Mouse (Mus musculus): ENCODE measurements at regions not wholly inside any gene's neighbourhood (a gene's known extent, or its start where the extent isn't known, plus 50 kb on each side); places are given as distances from the start of the nearest gene placed in this dataset.
"Not testable (repeated sequence)": the region's sequence is repeated elsewhere in the genome, so short reads cannot be mapped to it uniquely, and the experiment has no call there.

GRCm38 (mm10) chr6:31038445-31038844, 79.6 kb upstream of the Klf14 start:
- DNase-seq; H3K4me1 ChIP-seq (ENCODE audit: control insufficient read depth, insufficient read depth, low read length); H3K4me3 ChIP-seq (replicated peaks; ENCODE audit: extremely low read depth, low read depth, low read length): not testable (repeated sequence)
- 0 out of 2 replicates have a peak, but pooled peaks have one; percentile 12 for TF ChIP-seq CTCF (IDR thresholded peaks at IDR 0.05; ENCODE audit: insufficient read depth, low read length)
- WGBS = 4% methylated on average over 2 of the region's 2 CpGs

DNA sequence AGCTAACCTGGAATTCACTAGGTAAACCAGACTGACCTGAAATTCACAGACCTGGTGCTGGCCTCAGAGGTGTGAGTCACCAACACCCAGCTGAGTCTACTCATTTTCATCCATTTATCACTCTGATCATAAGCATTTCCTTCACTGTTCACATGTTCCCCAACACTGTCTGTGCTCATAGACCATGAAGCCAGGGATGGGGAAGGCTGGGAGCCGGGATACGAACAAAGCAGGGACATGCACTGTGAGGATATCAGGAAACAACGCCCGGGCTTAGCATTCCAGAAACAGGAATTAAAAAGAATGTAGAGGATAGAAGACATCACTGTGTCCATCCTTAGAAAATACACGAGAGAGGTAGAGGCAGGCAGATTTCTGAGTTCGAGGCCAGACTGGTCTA, 80.6 kb upstream of the Klf14 start:
- no peak for DNase-seq
- WGBS = 67% methylated on average over 6 of the region's 6 CpGs
- no peak overlapping the region for H3K4me3 ChIP-seq (replicated peaks; ENCODE audit: extremely low read depth, low read depth, low read length)

DNA sequence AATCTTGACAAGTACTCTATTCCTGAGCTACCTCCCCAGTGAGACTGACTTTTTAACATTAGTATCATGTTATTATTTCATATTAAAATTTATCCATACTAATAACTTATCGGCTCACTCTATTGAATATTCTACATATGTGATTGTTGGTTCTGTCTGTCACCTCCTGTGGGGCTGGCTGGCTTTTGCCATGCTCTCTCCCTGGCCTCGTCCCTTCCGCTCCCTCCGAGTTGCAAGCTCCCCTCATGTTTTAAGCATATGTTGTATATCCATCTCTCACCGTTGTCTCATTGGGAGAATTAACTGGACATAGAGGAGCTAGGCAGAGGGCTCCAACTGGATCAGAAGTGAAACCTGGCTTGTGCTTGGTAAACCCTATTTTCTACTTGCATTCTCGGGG, 81.9 kb upstream of the Klf14 start:
- TF ChIP-seq CTCF (IDR thresholded peaks at IDR 0.05; ENCODE audit: insufficient read depth, low read length) (no peak), POLR2A (IDR thresholded peaks at IDR 0.05; ENCODE audit: borderline replicate concordance, extremely low read depth, low read depth, low read length) (no peak)
- 80% methylated on average over 6 of the region's 6 CpGs for WGBS
- no peak overlapping the region for H3K4me3 ChIP-seq (replicated peaks; ENCODE audit: extremely low read depth, low read depth, low read length)
- no peak for DNase-seq
- no peaks in the 10 kb centered on the region for H3K4me1 ChIP-seq (ENCODE audit: control insufficient read depth, insufficient read depth, low read length)

More for the DNA sequence above, 80.6 kb upstream of the Klf14 start:
- TF ChIP-seq POLR2A (IDR thresholded peaks at IDR 0.05; ENCODE audit: borderline replicate concordance, extremely low read depth, low read depth, low read length) = no peak
- no peak for TF ChIP-seq CTCF (IDR thresholded peaks at IDR 0.05; ENCODE audit: insufficient read depth, low read length)
- no peaks in the 10 kb centered on the region for H3K4me1 ChIP-seq (ENCODE audit: control insufficient read depth, insufficient read depth, low read length)

DNA sequence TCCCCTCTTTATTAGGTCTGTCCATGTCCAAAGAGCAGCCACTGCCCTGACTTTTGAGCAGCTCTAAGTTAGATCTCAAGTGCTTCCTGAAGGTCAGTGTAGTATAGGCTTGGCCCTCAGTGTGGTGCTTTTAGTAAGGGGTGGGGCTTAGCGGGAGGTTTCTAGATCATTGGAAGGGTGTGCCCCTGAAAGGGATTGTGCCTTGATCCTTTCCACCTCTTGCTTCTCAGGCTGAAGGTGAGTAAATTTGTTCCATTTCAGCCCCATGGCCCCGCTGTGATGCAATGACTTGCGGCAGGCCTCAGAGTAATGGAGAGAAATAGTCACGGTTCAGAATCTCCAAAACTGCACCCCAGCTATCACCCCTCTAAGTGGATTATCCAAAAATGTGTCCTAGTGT, 84.5 kb upstream of the Klf14 start:
- DNase-seq = no peak
- TF ChIP-seq CTCF (IDR thresholded peaks at IDR 0.05; ENCODE audit: insufficient read depth, low read length) = no peak
- TF ChIP-seq POLR2A (IDR thresholded peaks at IDR 0.05; ENCODE audit: borderline replicate concordance, extremely low read depth, low read depth, low read length) = no peak
- Histone ChIP-seq H3K4me3 (replicated peaks; ENCODE audit: extremely low read depth, low read depth, low read length) (no peak overlapping the region), H3K4me1 (ENCODE audit: control insufficient read depth, insufficient read depth, low read length) (no peaks in the 10 kb centered on the region)
- WGBS = 92% methylated on average over 4 of the region's 4 CpGs

DNA sequence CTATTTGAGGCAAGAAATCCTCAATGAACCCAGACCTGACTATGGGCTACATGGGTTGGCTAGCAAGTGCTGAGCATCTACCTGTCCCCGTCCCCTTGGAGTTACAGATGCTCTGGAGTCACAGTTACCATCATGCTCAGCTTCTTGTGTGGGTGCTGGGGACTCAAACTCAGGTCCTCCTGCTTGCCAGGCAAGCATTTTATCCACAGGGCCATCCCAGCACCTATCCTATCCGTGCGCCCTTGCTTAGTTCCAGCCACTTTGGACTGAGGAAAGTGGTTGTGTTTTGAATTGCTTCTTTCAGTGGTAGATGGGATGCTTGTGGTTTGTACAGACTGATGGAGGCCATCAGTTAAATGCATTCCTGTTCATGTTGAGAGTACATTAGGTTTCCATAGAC, 85.0 kb upstream of the Klf14 start:
- TF ChIP-seq POLR2A (IDR thresholded peaks at IDR 0.05; ENCODE audit: borderline replicate concordance, extremely low read depth, low read depth, low read length) (no peak), CTCF (IDR thresholded peaks at IDR 0.05; ENCODE audit: insufficient read depth, low read length) (no peak)
- Histone ChIP-seq H3K4me1 (ENCODE audit: control insufficient read depth, insufficient read depth, low read length) (no peaks in the 10 kb centered on the region), H3K4me3 (replicated peaks; ENCODE audit: extremely low read depth, low read depth, low read length) (no peak overlapping the region)
- no peak for DNase-seq
- WGBS = 95% methylated on average over 3 of the region's 3 CpGs

DNA sequence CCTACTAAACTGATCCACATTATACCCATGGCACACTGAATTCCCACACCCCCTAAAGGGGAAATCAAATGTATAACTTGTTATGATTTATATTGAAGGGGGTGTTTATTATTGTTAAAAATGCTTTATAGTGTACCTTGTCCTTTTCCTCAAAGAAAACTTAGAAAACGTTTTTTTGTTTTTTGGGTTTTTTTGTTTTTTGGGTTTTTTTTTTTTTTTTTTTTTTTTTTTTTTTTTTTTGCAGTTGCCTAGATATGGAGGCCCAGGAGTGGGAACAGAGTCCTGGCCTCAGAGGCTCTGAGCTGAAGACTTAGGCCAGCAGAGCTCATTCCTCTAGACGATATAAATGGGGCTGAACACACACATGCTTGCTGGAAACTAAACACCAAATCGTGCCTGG, 87.3 kb upstream of the Klf14 start:
- TF ChIP-seq POLR2A (IDR thresholded peaks at IDR 0.05; ENCODE audit: borderline replicate concordance, extremely low read depth, low read depth, low read length) = no peak
- no peak for TF ChIP-seq CTCF (IDR thresholded peaks at IDR 0.05; ENCODE audit: insufficient read depth, low read length)
- no peak overlapping the region for H3K4me3 ChIP-seq (replicated peaks; ENCODE audit: extremely low read depth, low read depth, low read length)
- whole genome bisulfite sequencing = 38% methylated on average over 3 of the region's 3 CpGs
- H3K4me1 ChIP-seq (ENCODE audit: control insufficient read depth, insufficient read depth, low read length) = no peaks in the 10 kb centered on the region
- no peak for DNase-seq

GRCm38 (mm10) chr6:31048920-31049576, 90.2 kb upstream of the Klf14 start:
- TF ChIP-seq POLR2A (IDR thresholded peaks at IDR 0.05; ENCODE audit: borderline replicate concordance, extremely low read depth, low read depth, low read length) = no peak
- no peak for DNase-seq
- WGBS = 50% methylated on average over 11 of the region's 11 CpGs

GRCm38 (mm10) chr6:31050831-31051230, 92.0 kb upstream of the Klf14 start:
- 48% methylated on average over 5 of the region's 5 CpGs for WGBS
- DNase-seq = no peak
- Histone ChIP-seq H3K4me1 (ENCODE audit: control insufficient read depth, insufficient read depth, low read length) (no peaks in the 10 kb centered on the region), H3K4me3 (replicated peaks; ENCODE audit: extremely low read depth, low read depth, low read length) (no peak overlapping the region)
- TF ChIP-seq CTCF (IDR thresholded peaks at IDR 0.05; ENCODE audit: insufficient read depth, low read length) (no peak), POLR2A (IDR thresholded peaks at IDR 0.05; ENCODE audit: borderline replicate concordance, extremely low read depth, low read depth, low read length) (no peak)

More at GRCm38 (mm10) chr6:31048920-31049576, 90.2 kb upstream of the Klf14 start:
- Histone ChIP-seq H3K4me1 (ENCODE audit: control insufficient read depth, insufficient read depth, low read length) (no peaks in the 10 kb centered on the region), H3K4me3 (replicated peaks; ENCODE audit: extremely low read depth, low read depth, low read length) (no peak overlapping the region)

DNA sequence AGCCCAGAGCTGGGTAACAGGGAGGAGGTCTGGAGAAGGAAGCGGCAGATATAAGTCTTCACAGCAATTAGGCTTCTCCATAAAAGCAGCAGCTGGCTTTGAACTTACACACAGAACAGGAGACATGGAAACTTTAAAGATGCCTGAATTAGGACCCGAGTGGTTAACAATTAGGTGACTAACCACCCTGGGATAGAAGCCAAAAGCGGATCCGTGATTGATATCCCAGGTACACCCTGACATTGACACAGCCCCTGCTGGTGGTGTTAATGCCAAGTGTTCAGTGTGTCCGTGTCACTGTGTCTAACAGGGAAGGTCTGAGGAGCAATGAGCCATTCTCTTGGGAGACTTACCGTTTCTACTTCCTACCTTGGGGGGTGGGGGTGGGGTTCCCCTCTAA, 92.9 kb upstream of the Klf14 start:
- 74% methylated on average over 6 of the region's 6 CpGs for WGBS
- TF ChIP-seq POLR2A (IDR thresholded peaks at IDR 0.05; ENCODE audit: borderline replicate concordance, extremely low read depth, low read depth, low read length) (no peak), CTCF (IDR thresholded peaks at IDR 0.05; ENCODE audit: insufficient read depth, low read length) (no peak)

DNA sequence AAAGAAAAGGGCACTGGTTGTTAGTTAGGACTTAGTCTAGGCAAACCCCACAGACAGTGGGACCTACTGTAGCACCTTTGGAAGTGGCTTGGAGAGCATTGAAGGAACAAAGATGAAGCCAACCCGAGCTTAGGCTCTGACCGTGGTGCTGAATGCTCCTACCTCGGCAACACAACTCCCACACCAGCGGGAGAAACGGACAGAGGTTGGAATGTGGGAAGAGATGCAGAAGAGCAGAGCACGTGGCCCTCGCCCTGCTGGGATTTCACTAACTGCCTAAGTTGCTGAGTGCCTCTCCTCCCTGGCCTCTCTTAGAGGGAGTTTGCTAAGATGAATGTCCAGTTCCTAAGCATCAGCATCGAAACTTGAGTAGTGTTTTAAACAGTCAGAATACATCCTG, 94.1 kb upstream of the Klf14 start:
- WGBS = 13% methylated on average over 8 of the region's 8 CpGs
- Histone ChIP-seq H3K4me3 (replicated peaks; ENCODE audit: extremely low read depth, low read depth, low read length) (no peak overlapping the region), H3K4me1 (ENCODE audit: control insufficient read depth, insufficient read depth, low read length) (no peaks in the 10 kb centered on the region)
- TF ChIP-seq POLR2A (IDR thresholded peaks at IDR 0.05; ENCODE audit: borderline replicate concordance, extremely low read depth, low read depth, low read length) (no peak), CTCF (IDR thresholded peaks at IDR 0.05; ENCODE audit: insufficient read depth, low read length) (no peak)
- no peak for DNase-seq

More for the DNA sequence above, 92.9 kb upstream of the Klf14 start:
- Histone ChIP-seq H3K4me3 (replicated peaks; ENCODE audit: extremely low read depth, low read depth, low read length) (no peak overlapping the region), H3K4me1 (ENCODE audit: control insufficient read depth, insufficient read depth, low read length) (no peaks in the 10 kb centered on the region)
- DNase-seq = no peak

Measured in lung, adult 2 months (tissue).